Mouse (Mus musculus): ENCODE data around the gene Nt5m. TPM values are rescaled to one million over a fixed set of nuclear protein-coding genes. Genes with fewer than 3 reads are reported as not detected.

The Nt5m gene
- polyA plus RNA-seq, 1 experiment from 2014 or later, result 26.1 TPM

DNA sequence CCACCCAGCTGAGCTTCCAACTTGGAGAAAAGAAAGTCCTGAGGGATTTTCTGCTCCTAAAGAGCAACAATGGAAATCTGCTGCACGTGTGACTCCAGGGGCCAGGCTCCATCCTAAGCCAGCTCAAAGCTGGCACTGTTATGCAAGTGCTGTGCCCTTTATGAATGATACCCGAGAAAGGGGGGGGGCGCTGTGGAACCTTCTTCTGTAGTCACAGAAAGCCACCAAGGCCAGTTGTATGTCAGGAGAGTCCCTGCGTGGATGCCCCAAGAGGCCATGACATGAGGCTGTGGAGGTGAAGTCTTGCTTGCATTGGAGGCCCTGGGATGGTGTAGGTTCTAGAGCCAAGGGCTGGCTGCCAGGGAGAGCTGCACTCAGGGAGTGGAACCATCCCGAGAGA lies 48.9 kb downstream of the Nt5m start:
- H3K27me3 ChIP-seq (replicated peaks; ENCODE audit: control insufficient read depth, insufficient read depth, low read length), result no peaks in the 10 kb centered on the region
- no peaks in the 10 kb centered on the region for H3K36me3 ChIP-seq (ENCODE audit: control insufficient read depth, insufficient read depth, low read length)
- no peak overlapping the region for H3K4me2 ChIP-seq
- no peak for ATAC-seq (replicated peaks; ENCODE audit: low FRiP score)
- H3K4me3 ChIP-seq (ENCODE audit: low read depth, low read length), result no peak overlapping the region
- no peak for DNase-seq (ENCODE audit: low spot score)
- H3K9ac ChIP-seq (ENCODE audit: low read depth, low read length), result no peak overlapping the region
- 80% methylated on average over 5 of the region's 5 CpGs for whole genome bisulfite sequencing
- no peak overlapping the region for H3K27ac ChIP-seq (ENCODE audit: low read depth, low read length)
- H3K4me1 ChIP-seq (replicated peaks; ENCODE audit: control insufficient read depth, insufficient read depth, low read length), result no peaks in the 10 kb centered on the region; the same call in 1 of the 2 replicates
- H3K9me3 ChIP-seq (ENCODE audit: control insufficient read depth, low read length), result no peaks in the 10 kb centered on the region

DNA sequence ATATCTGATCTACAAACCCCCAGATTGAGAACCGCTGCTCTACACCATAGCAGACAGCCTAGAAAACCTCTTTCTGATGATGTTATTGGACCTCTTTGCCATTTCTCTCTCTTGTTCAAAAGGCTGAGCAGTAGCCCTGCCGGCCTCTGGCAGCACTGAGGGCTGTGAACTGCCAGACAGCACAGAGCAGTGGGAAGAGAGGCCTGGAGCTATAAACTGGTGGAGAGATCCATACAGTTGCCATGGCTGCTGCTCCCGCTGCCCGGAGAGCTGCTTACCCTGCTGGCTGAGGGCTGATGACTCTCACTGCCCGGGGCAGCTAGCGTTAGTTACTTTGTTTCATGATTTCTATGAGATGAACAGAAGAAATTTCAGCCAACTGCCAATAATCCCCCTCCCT lies 52.6 kb downstream of the Nt5m start:
- no peak overlapping the region for H3K4me3 ChIP-seq (ENCODE audit: low read depth, low read length)
- H3K4me1 ChIP-seq (replicated peaks; ENCODE audit: control insufficient read depth, insufficient read depth, low read length), result no peaks in the 10 kb centered on the region
- WGBS, result 70% methylated on average over 6 of the region's 6 CpGs
- no peak overlapping the region for H3K27ac ChIP-seq (ENCODE audit: low read depth, low read length)
- H3K27me3 ChIP-seq (replicated peaks; ENCODE audit: control insufficient read depth, insufficient read depth, low read length), result no peaks in the 10 kb centered on the region
- DNase-seq (ENCODE audit: low spot score) (no peak), ATAC-seq (replicated peaks; ENCODE audit: low FRiP score) (no peak)
- no peaks in the 10 kb centered on the region for H3K36me3 ChIP-seq (ENCODE audit: control insufficient read depth, insufficient read depth, low read length)
- no peak overlapping the region for H3K4me2 ChIP-seq
- H3K9me3 ChIP-seq (ENCODE audit: control insufficient read depth, low read length), result no peaks in the 10 kb centered on the region
- H3K9ac ChIP-seq (ENCODE audit: low read depth, low read length), result no peak overlapping the region

DNA sequence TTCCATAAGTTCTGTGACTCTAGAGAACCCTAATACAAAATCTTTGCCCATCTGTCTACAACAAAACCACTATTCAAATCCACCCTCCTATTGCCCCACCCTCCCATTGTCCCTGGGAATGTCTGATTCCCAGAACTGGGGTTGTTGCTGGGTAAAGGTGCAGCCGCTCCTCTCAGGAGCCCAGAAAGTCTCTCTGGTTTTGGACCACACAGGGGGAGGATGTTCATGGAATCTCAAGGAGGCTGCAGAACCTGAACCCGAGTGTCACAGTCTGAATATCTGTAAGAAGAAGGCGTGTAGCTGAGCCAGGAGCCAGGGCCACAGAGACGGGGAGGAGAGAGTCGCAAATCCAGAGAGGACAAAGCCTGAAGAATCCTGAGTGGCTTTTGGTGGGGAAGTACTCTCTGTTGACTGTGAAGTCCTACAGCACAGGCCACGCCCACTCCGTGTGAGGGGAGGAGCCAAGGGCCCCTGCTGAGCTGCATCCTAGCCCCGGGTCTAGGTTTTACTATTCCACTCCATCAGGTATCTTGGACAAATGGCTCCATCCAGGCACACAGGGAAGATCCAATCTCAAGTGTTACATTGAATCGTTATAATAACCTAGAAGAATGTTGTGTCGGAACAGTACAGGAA lies 54.0 kb downstream of the Nt5m start:
- no peak for DNase-seq (ENCODE audit: low spot score)
- 55% methylated on average over 10 of the region's 10 CpGs for WGBS
- Histone ChIP-seq H3K27me3 (replicated peaks; ENCODE audit: control insufficient read depth, insufficient read depth, low read length) (no peaks in the 10 kb centered on the region), H3K4me2 (no peak overlapping the region), H3K4me3 (ENCODE audit: low read depth, low read length) (no peak overlapping the region), H3K9me3 (ENCODE audit: control insufficient read depth, low read length) (no peaks in the 10 kb centered on the region), H3K9ac (ENCODE audit: low read depth, low read length) (no peak overlapping the region), H3K27ac (ENCODE audit: low read depth, low read length) (no peak overlapping the region), H3K36me3 (ENCODE audit: control insufficient read depth, insufficient read depth, low read length) (no peaks in the 10 kb centered on the region), H3K4me1 (replicated peaks; ENCODE audit: control insufficient read depth, insufficient read depth, low read length) (no peaks in the 10 kb centered on the region)
- no peak for ATAC-seq (replicated peaks; ENCODE audit: low FRiP score)

DNA sequence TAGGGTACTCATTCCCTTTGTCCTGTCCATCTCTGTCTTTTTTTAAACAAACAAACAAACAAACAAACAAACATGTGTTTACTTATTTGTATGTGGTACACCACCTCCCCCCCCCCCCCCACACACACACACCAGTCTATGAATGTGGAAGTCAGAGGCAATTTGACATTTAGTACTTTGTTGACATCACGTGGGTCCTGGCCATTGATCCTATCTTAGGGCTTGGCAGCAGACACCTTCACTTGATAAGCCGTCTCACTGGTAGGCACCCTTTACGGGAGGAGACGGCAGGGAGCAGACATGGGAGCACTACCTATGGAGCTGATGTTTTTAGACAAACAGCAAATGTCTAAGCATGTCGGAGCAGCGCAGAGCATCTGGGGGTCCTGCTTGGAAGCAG lies 55.7 kb downstream of the Nt5m start:
- Histone ChIP-seq H3K4me2 (no peak overlapping the region), H3K4me3 (ENCODE audit: low read depth, low read length) (no peak overlapping the region), H3K27ac (ENCODE audit: low read depth, low read length) (no peak overlapping the region), H3K9ac (ENCODE audit: low read depth, low read length) (no peak overlapping the region), H3K27me3 (replicated peaks; ENCODE audit: control insufficient read depth, insufficient read depth, low read length) (no peaks in the 10 kb centered on the region), H3K36me3 (ENCODE audit: control insufficient read depth, insufficient read depth, low read length) (no peaks in the 10 kb centered on the region), H3K4me1 (replicated peaks; ENCODE audit: control insufficient read depth, insufficient read depth, low read length) (no peaks in the 10 kb centered on the region), H3K9me3 (ENCODE audit: control insufficient read depth, low read length) (no peaks in the 10 kb centered on the region)
- 50% methylated on average over 6 of the region's 6 CpGs for WGBS
- ATAC-seq (replicated peaks; ENCODE audit: low FRiP score) (no peak), DNase-seq (ENCODE audit: low spot score) (no peak)

DNA sequence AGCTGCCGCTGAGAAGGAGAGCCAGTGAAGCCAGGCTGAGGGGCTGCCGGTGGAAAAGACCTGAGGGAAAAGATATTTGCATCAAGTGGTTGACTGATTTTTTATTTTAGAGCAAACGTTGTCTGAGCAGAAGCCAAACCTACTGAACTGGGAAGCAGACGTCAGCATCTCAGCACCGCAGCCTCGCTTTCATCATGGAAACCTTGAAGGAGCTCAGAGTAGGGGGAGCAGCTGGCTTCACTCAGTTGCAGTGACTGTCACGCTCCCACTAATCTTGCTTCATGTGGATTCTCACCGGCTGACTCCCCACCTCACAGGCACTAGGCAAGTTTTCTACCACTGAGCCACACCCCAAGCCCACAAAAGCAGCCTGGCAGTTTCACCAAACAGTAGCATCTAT lies 56.1 kb downstream of the Nt5m start:
- H3K4me2 ChIP-seq, result no peak overlapping the region
- no peak for DNase-seq (ENCODE audit: low spot score)
- no peaks in the 10 kb centered on the region for H3K4me1 ChIP-seq (replicated peaks; ENCODE audit: control insufficient read depth, insufficient read depth, low read length)
- no peaks in the 10 kb centered on the region for H3K9me3 ChIP-seq (ENCODE audit: control insufficient read depth, low read length)
- no peak overlapping the region for H3K9ac ChIP-seq (ENCODE audit: low read depth, low read length)
- 63% methylated on average over 8 of the region's 8 CpGs for WGBS
- no peak overlapping the region for H3K4me3 ChIP-seq (ENCODE audit: low read depth, low read length)
- no peaks in the 10 kb centered on the region for H3K27me3 ChIP-seq (replicated peaks; ENCODE audit: control insufficient read depth, insufficient read depth, low read length)
- no peak overlapping the region for H3K27ac ChIP-seq (ENCODE audit: low read depth, low read length)
- no peaks in the 10 kb centered on the region for H3K36me3 ChIP-seq (ENCODE audit: control insufficient read depth, insufficient read depth, low read length)
- ATAC-seq (replicated peaks; ENCODE audit: low FRiP score), result no peak

DNA sequence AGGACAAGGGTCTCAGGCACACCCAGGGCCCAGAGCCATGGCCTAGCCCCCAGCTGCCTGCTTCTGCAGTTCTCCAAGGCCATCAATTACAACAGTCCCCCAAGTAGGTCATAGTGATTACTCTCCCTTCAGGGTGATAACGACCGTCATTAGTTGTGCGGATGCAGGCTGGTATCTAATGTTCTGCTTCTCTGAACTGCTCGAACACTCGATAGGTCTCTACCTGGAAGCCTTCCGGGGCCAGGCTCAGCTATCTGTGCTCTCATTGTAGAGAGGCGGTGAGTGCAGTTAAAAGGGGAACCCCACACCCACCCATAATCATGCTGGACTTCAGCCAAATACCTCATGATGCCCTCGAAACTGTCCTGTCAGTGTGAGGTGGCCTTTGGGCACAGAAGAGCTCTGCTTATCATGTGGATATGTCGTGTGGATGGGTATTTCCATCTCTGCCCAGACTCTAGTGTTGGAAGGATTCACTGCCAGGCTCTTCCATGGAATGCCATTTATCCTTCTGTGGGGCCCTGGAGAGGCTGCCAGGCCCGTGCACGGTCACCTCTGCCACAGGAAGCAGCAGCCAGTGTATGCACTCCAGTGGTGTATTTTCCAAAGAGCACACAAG lies 58.8 kb downstream of the Nt5m start:
- H3K27ac ChIP-seq (ENCODE audit: low read depth, low read length), result no peak overlapping the region
- H3K4me1 ChIP-seq (replicated peaks; ENCODE audit: control insufficient read depth, insufficient read depth, low read length), result no peaks in the 10 kb centered on the region
- DNase-seq (ENCODE audit: low spot score) (no peak), ATAC-seq (replicated peaks; ENCODE audit: low FRiP score) (no peak)
- no peaks in the 10 kb centered on the region for H3K36me3 ChIP-seq (ENCODE audit: control insufficient read depth, insufficient read depth, low read length)
- H3K4me2 ChIP-seq, result no peak overlapping the region
- H3K9me3 ChIP-seq (ENCODE audit: control insufficient read depth, low read length), result no peaks in the 10 kb centered on the region
- H3K27me3 ChIP-seq (replicated peaks; ENCODE audit: control insufficient read depth, insufficient read depth, low read length), result no peaks in the 10 kb centered on the region
- 65% methylated on average over 11 of the region's 11 CpGs for WGBS
- no peak overlapping the region for H3K4me3 ChIP-seq (ENCODE audit: low read depth, low read length)
- no peak overlapping the region for H3K9ac ChIP-seq (ENCODE audit: low read depth, low read length)

DNA sequence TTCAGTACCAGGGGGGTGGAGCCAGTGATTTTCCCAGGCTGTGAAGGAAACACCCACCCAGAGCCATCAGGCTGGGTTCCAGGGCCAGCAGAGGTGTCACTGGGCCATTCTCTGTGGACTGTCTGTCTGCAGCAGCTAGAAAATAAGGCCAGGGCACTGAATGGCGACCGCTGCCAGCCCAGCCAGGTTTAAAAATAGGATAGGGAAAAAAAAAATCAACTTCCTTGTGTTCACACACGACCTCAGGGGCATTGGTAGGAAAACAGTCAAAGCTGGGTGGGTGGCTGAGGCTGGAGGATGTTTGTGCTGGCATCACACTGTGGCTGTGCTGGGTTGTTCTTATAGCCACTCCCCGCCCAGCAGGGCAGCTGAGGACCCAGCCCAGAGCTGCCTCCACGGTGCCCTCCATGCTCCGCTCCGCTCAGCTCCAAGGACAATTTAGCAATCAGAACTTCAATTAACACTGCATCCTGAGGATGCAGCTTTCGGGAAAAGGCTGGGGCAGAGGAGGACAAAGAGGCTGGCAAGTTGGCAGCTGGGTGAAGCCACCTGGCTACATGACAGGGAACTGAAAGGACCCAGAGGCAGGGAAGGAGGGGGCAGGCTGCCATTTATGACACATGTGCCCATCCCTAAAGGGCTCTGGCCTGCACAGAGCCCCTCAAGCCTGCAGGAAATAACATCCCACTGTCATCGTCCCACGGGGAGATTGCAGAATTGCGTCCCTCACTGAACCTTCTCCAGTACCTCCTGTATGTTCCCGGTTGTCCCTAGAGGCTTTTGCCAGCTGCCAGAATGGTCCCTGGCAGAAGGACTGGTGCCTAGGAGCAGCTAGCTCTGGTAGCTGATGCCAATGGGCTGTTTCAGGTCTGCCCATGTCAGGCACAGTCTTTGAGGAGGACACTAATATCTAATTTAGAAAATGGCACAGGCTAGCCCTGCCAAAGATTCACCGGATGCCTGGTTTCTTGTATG lies 60.8 kb downstream of the Nt5m start:
- Histone ChIP-seq H3K27me3 (replicated peaks; ENCODE audit: control insufficient read depth, insufficient read depth, low read length) (no peaks in the 10 kb centered on the region), H3K9me3 (ENCODE audit: control insufficient read depth, low read length) (no peaks in the 10 kb centered on the region), H3K4me2 (no peak overlapping the region), H3K9ac (ENCODE audit: low read depth, low read length) (no peak overlapping the region), H3K4me1 (replicated peaks; ENCODE audit: control insufficient read depth, insufficient read depth, low read length) (no peaks in the 10 kb centered on the region), H3K4me3 (ENCODE audit: low read depth, low read length) (no peak overlapping the region), H3K27ac (ENCODE audit: low read depth, low read length) (no peak overlapping the region), H3K36me3 (ENCODE audit: control insufficient read depth, insufficient read depth, low read length) (no peaks in the 10 kb centered on the region)
- no peak for ATAC-seq (replicated peaks; ENCODE audit: low FRiP score)
- no peak for DNase-seq (ENCODE audit: low spot score)
- 59% methylated on average over 13 of the region's 13 CpGs for WGBS

DNA sequence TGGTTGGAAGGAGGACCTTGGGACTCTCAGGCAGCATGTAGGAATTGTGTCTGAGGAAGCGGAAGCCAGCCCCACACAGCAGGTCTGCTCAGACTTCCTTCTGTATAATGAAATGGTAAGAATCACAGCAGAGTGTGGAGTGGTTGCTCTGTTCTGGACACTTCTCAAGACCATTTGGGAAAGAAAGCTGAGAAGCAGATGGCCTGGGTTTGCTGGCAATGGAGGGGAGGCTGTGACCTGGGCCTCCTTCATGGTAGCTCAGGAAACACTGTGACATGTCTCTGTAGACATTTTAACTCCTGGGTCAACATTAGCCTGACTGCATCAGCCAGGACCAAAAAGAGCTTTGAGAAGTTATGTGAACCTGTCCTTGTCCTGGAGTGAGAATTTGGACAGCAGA lies 61.7 kb downstream of the Nt5m start:
- Histone ChIP-seq H3K4me1 (replicated peaks; ENCODE audit: control insufficient read depth, insufficient read depth, low read length) (no peaks in the 10 kb centered on the region), H3K27ac (ENCODE audit: low read depth, low read length) (no peak overlapping the region)
- 87% methylated on average over 1 of the region's 1 CpGs for WGBS

More for the DNA sequence above, 61.7 kb downstream of the Nt5m start:
- ATAC-seq (replicated peaks; ENCODE audit: low FRiP score) (no peak), DNase-seq (ENCODE audit: low spot score) (no peak)
- Histone ChIP-seq H3K36me3 (ENCODE audit: control insufficient read depth, insufficient read depth, low read length) (no peaks in the 10 kb centered on the region), H3K9ac (ENCODE audit: low read depth, low read length) (no peak overlapping the region), H3K9me3 (ENCODE audit: control insufficient read depth, low read length) (no peaks in the 10 kb centered on the region), H3K4me3 (ENCODE audit: low read depth, low read length) (no peak overlapping the region), H3K27me3 (replicated peaks; ENCODE audit: control insufficient read depth, insufficient read depth, low read length) (no peaks in the 10 kb centered on the region), H3K4me2 (no peak overlapping the region)

Data from liver, embryonic 11.5 days (tissue).